Mouse (Mus musculus) common myeloid progenitor, adult 5-6 weeks (primary cell): Measurements from ENCODE around the gene Ifih1. TPM values are rescaled to one million over a fixed set of nuclear protein-coding genes. Genes with fewer than 3 reads are reported as not detected.

Experiments
- ATAC-seq: replicated peaks from 2 replicates; pipeline ENCODE4 v1.8.0; 2016; ENCODE audit warnings: low read depth, mild to moderate bottlenecking, moderate TSS enrichment, inconsistent platforms; ENCODE audit not compliant: poor library complexity, severe bottlenecking
- total RNA-seq: library from RNA; stranded (forward); fragments of 200-1000, 187-1606 nt; gene quantifications from 2 replicates; pipeline ENCODE4 v1.2.3, GENCODE M21; 2017

The Ifih1 gene
- total RNA-seq, 1 experiment from 2014 or later: 29.9 TPM

- no peak for ATAC-seq
Observed at GRCm38 (mm10) chr2:62562661-62563485, 83.2 kb downstream of the Ifih1 start.

- no peak for ATAC-seq
Observed at GRCm38 (mm10) chr2:62557417-62557816, 88.6 kb downstream of the Ifih1 start.

GRCm38 (mm10) chr2:62556349-62556748 lies 89.7 kb downstream of the Ifih1 start:
- ATAC-seq: no peak

GRCm38 (mm10) chr2:62549659-62550058 lies 96.4 kb downstream of the Ifih1 start:
- ATAC-seq: peak; percentile 78; the same call in 1 of the 2 replicates

- ATAC-seq: no peak
Observed at GRCm38 (mm10) chr2:62549131-62549530, 96.9 kb downstream of the Ifih1 start.

GRCm38 (mm10) chr2:62548104-62548503 lies 98.0 kb downstream of the Ifih1 start:
- ATAC-seq: no peak

Other genes starting within 250 kb of the Ifih1 start
- 28.5 and 39.8 TPM in 2 replicates for gene Dpp4, start 234.0 kb downstream of the Ifih1 start, total RNA-seq
- not detected in 2 replicates for gene Gcg, start 162.6 kb downstream of the Ifih1 start, total RNA-seq
- 0.32 TPM in 1 of 2 replicates, not detected in the other for gene Fap, start 72.2 kb downstream of the Ifih1 start, total RNA-seq
- gene Gca, start 18.0 kb upstream of the Ifih1 start, total RNA-seq: 3.1 and 4.0 TPM in 2 replicates